Mouse (Mus musculus): ENCODE results near the gene Mpnd. TPM values are rescaled to one million over a fixed set of nuclear protein-coding genes. Genes with fewer than 3 reads are reported as not detected.

Mpnd gene
- polyA plus RNA-seq, 1 experiment from 2014 or later = 17.5 TPM

DNA sequence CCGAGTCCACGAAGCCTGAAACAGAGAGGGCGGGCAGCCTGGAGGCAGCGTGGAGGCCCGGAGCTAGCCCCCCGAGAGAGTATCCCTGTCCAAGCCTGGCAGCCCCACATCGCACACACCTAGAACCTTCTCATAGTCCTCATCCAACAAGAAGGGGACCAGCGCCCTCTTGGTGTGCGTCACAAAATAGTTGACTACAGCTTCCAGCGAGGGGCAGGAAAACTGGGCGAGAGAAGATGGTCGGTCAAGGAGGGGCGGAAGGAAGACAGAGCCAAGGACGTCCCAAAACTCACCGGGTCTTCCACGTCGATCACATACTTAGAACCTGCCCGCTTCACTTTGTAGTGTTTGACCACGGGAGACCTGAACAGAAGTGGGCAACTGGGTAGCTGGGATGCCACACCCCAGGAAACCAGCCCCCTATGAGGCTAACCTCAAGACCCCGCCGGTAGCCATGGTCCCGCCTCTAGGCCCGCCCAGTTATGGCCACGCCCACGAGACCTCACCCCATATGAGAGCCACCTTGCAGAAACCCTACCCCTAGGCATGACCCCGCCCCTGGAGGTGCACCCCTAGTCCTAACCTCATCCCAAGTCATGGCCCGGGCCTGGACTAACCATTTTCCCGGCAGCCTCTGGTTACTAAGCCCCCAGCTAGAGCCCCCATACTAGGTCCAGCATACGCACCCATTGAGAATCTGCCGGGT, 5.6 kb upstream of the Mpnd start:
- Histone ChIP-seq H3K4me2 (ENCODE audit: low read depth, low read length) (no peak overlapping the region), H3K27ac (ENCODE audit: low read depth) (no peak overlapping the region), H3K4me3 (ENCODE audit: low read depth, low read length) (no peak overlapping the region), H3K27me3 (ENCODE audit: insufficient read depth, low read length) (0 out of 2 replicates have a peak, but pooled peaks cover 4% of the 10 kb centered on the region), H3K9ac (replicated peaks) (no peak overlapping the region), H3K36me3 (replicated peaks; ENCODE audit: insufficient read depth, low read length) (0 out of 2 replicates have a peak, but pooled peaks cover 3% of the 10 kb centered on the region), H3K9me3 (ENCODE audit: low read length) (no peaks in the 10 kb centered on the region), H3K4me1 (ENCODE audit: insufficient read depth) (no peaks in the 10 kb centered on the region)
- DNase-seq = no peak
- 21% methylated on average over 30 of the region's 30 CpGs for WGBS (ENCODE audit: insufficient replicate concordance)
- TF ChIP-seq CTCF (IDR thresholded peaks at IDR 0.05; ENCODE audit: low read depth) (no peak), EP300 (IDR thresholded peaks at IDR 0.05; ENCODE audit: low read depth) (no peak)
- ATAC-seq = no peak

GRCm38 (mm10) chr17:56003000-56003399, 2.5 kb upstream of the Mpnd start:
- 0 out of 2 replicates have a peak, but pooled peaks cover 4% of the 10 kb centered on the region for H3K27me3 ChIP-seq (ENCODE audit: insufficient read depth, low read length)
- no peak overlapping the region for H3K4me2 ChIP-seq (ENCODE audit: low read depth, low read length)
- DNase-seq (no peak), ATAC-seq (no peak)
- H3K27ac ChIP-seq (ENCODE audit: low read depth) = no peak overlapping the region
- peaks cover 10% of the 10 kb centered on the region for H3K4me1 ChIP-seq (ENCODE audit: insufficient read depth)
- no peaks in the 10 kb centered on the region for H3K9me3 ChIP-seq (ENCODE audit: low read length)
- 0 out of 2 replicates have a peak, but pooled peaks cover 3% of the 10 kb centered on the region for H3K36me3 ChIP-seq (replicated peaks; ENCODE audit: insufficient read depth, low read length)
- 44% methylated on average over 3 of the region's 3 CpGs for WGBS (ENCODE audit: insufficient replicate concordance)
- TF ChIP-seq CTCF (IDR thresholded peaks at IDR 0.05; ENCODE audit: low read depth) (no peak), EP300 (IDR thresholded peaks at IDR 0.05; ENCODE audit: low read depth) (no peak)
- H3K4me3 ChIP-seq (ENCODE audit: low read depth, low read length) = no peak overlapping the region
- H3K9ac ChIP-seq (replicated peaks) = no peak overlapping the region

DNA sequence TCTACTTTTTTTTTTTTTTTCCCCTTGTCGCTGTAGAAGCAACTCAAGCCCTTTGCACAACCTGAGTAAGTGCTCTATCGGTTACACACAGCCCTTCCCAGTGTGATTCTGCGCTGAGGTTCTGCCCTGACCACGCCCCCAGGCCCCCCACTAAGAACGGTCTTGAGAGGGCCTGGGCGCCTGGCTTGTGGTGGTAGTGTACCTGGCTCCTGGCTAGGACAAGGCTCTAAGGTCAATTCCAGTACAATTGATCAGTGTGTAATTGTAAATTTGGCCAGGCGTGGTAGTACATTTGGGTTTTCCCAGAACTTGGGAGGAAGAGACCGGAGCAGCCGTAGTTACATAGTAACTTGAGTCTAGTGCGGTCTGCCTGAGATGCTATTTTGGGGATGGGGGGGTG, 1.4 kb downstream of the Mpnd start:
- Histone ChIP-seq H3K4me1 (ENCODE audit: insufficient read depth) (peaks cover 28% of the 10 kb centered on the region), H3K36me3 (replicated peaks; ENCODE audit: insufficient read depth, low read length) (peaks cover 2% of the 10 kb centered on the region), H3K9me3 (ENCODE audit: low read length) (no peaks in the 10 kb centered on the region), H3K9ac (replicated peaks) (no peak overlapping the region), H3K27ac (ENCODE audit: low read depth) (peak overlapping the region; percentile 79), H3K27me3 (ENCODE audit: insufficient read depth, low read length) (no peaks in the 10 kb centered on the region), H3K4me2 (ENCODE audit: low read depth, low read length) (no peak overlapping the region), H3K4me3 (ENCODE audit: low read depth, low read length) (no peak overlapping the region)
- 48% methylated on average over 10 of the region's 10 CpGs for WGBS (ENCODE audit: insufficient replicate concordance)
- ATAC-seq (no peak), DNase-seq (no peak)
- TF ChIP-seq CTCF (IDR thresholded peaks at IDR 0.05; ENCODE audit: low read depth) = no peak
- TF ChIP-seq EP300 (IDR thresholded peaks at IDR 0.05; ENCODE audit: low read depth) = no peak

DNA sequence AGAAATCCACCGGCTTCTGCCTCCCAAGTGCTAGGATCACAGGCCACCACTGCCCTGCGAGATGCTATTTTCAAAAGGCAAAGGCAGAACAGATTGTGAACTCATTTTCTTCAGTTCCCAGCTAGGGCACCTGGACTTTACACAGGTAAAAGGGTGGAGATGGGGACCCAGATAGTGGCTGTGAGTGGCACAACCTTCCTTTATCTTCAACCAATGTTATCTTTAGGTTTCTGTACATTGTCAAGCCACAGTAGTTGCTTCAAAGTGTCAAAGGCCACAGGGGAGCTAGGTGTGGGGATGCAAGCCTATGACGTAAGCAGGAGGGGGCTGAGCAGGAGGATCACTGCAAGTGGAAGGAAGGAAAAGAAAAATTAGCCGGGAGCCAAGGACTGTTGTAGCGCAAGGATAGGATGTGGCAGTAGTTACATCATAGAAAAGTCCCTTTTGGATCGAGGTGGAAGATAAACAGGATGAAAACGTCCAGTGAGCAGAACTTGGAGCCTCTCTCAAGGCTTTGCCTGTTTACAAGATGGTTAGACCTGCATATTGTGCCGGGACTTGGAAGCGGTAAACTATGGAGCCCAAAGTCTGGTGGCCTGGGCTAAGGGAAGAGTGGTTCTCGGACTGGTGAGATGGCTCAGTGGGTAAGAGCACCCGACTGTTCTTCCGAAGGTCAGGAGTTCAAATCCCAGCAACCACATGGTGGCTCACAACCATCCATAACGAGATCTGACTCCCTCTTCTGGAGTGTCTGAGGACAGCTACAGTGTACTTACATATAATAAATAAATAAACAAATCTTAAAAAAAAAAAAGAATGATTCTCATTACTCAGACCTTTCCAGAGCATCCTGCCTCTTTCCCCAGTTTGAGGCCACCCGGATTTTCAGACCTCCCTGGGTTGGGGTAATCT, 2.2 kb downstream of the Mpnd start:
- peaks cover 8% of the 10 kb centered on the region for H3K36me3 ChIP-seq (replicated peaks; ENCODE audit: insufficient read depth, low read length)
- no peaks in the 10 kb centered on the region for H3K9me3 ChIP-seq (ENCODE audit: low read length)
- no peak overlapping the region for H3K9ac ChIP-seq (replicated peaks)
- H3K4me3 ChIP-seq (ENCODE audit: low read depth, low read length) = peak overlapping the region; percentile 79; the same call in 1 of the 2 replicates
- TF ChIP-seq CTCF (IDR thresholded peaks at IDR 0.05; ENCODE audit: low read depth) (0 out of 2 replicates have a peak, but pooled peaks have one; percentile 8), EP300 (IDR thresholded peaks at IDR 0.05; ENCODE audit: low read depth) (no peak)
- H3K4me1 ChIP-seq (ENCODE audit: insufficient read depth) = peaks cover 28% of the 10 kb centered on the region
- H3K27ac ChIP-seq (ENCODE audit: low read depth) = peak overlapping the region; percentile 79
- H3K4me2 ChIP-seq (ENCODE audit: low read depth, low read length) = peak overlapping the region; percentile 98
- no peaks in the 10 kb centered on the region for H3K27me3 ChIP-seq (ENCODE audit: insufficient read depth, low read length)
- peak; percentile 10 for ATAC-seq
- no peak for DNase-seq
- WGBS (ENCODE audit: insufficient replicate concordance) = 36% methylated on average over 13 of the region's 14 CpGs

GRCm38 (mm10) chr17:56008356-56009087, 3.0 kb downstream of the Mpnd start:
- TF ChIP-seq CTCF (IDR thresholded peaks at IDR 0.05; ENCODE audit: low read depth) = no peak
- TF ChIP-seq EP300 (IDR thresholded peaks at IDR 0.05; ENCODE audit: low read depth) = no peak
- Histone ChIP-seq H3K9ac (replicated peaks) (peak overlapping the region; percentile 68), H3K4me2 (ENCODE audit: low read depth, low read length) (peak overlapping the region; percentile 98), H3K4me3 (ENCODE audit: low read depth, low read length) (peak overlapping the region; percentile 79), H3K36me3 (replicated peaks; ENCODE audit: insufficient read depth, low read length) (peaks cover 11% of the 10 kb centered on the region), H3K4me1 (ENCODE audit: insufficient read depth) (peaks cover 28% of the 10 kb centered on the region), H3K27ac (ENCODE audit: low read depth) (peak overlapping the region; percentile 79), H3K27me3 (ENCODE audit: insufficient read depth, low read length) (no peaks in the 10 kb centered on the region), H3K9me3 (ENCODE audit: low read length) (no peaks in the 10 kb centered on the region)
- peak; percentile 90 for DNase-seq
- peak; percentile 84 for ATAC-seq
- 0% methylated on average over 21 of the region's 21 CpGs for WGBS (ENCODE audit: insufficient replicate concordance)
